Mouse (Mus musculus): ENCODE results near the gene Slc25a13. TPM values are rescaled to one million over a fixed set of nuclear protein-coding genes. Genes with fewer than 3 reads are reported as not detected.

The Slc25a13 gene
- polyA plus RNA-seq, 1 experiment, result 6.1 TPM

DNA sequence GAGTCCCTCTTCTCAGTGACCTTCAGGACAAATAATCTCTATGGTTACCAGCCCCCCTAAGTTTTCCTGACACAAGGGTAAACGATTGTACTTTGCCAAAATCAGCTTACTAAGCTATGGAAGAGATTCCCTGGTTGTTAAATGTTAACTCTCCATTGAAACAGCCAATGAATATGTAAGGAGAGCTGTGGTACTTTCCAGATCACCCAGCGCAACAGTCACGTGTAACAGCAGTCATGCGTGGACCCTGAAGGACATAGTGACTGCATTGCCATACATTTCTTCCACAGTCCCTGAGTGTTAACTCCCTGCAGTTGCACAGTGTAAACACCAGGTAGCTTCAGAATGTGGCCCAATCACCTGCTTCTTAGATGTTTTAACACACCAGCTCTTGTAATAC is 82.0 kb downstream of the Slc25a13 start:
- WGBS, result 86% methylated on average over 4 of the region's 4 CpGs
- no peak for DNase-seq (ENCODE audit: low read depth, low spot score)

GRCm38 (mm10) chr6:6133556-6134050 is 83.4 kb downstream of the Slc25a13 start:
- 90% methylated on average over 8 of the region's 8 CpGs for WGBS
- DNase-seq (ENCODE audit: low read depth, low spot score), result no peak

- no peak for DNase-seq (ENCODE audit: low read depth, low spot score)
- 77% methylated on average over 5 of the region's 5 CpGs for WGBS
These were observed 84.9 kb downstream of the Slc25a13 start for GRCm38 (mm10) chr6:6132047-6132446.

GRCm38 (mm10) chr6:6125620-6126019 is 91.4 kb downstream of the Slc25a13 start:
- DNase-seq (ENCODE audit: low read depth, low spot score), result no peak
- WGBS, result 89% methylated on average over 3 of the region's 3 CpGs

DNA sequence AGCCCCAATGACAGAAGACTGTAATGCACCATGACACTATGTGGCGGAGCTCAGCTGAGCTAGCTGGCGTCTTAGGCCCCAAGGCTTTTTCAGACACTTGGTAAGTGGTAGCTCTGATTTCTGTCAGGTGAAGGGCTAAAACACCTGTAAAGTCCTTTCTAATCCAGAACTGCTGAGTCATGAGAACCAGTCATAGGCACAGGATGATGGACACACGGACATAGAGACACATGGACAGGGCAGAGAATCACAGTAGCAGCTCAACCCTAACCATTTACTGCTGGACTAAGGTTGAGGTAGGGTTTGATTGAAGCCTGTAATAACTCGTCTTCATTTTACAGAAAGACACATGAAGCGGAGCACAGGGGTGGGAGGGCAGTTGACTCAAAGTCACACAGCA is 95.1 kb downstream of the Slc25a13 start:
- WGBS, result 85% methylated on average over 5 of the region's 5 CpGs
- DNase-seq (ENCODE audit: low read depth, low spot score), result no peak

DNA sequence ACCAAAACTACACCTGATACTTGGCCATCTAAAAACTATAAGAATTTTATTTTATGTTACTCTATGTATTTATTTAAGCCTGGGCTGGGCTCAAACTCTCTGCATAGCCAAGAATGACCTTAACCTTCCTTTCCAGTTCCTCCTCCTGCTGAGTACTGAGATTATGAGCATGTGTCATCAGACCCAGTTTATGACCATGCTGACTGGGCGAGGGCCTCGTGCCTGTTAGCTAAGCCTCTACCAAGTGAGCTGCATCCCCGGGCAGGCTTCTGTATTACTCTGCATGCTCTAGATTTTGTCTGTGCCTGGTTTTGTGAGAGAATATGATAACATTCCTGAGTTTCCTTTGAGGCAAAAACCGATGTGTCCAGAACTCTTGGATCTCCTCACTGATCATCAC is 96.1 kb downstream of the Slc25a13 start:
- peak; percentile 53 for DNase-seq (ENCODE audit: low read depth, low spot score)
- WGBS, result 36% methylated on average over 4 of the region's 4 CpGs

DNA sequence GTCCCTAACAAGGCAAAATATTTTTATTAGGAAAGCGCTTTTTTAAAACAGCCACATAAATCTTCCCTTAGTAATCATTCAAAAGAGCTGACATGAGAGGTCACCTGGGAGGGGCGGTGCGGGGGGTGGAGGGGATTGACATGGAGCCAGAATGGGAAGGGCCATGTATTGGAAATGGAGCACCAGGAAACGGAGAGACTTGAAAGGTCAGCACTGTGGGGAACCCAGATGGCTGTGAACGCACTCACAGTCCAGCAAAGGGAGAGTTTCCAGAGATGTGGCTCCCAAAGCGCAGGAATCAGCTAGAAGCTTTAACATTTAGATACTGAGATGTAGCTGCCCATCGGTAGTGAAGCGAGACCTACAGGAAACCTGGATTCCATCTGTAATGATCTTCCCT is 101.2 kb downstream of the Slc25a13 start:
- no peak for DNase-seq (ENCODE audit: low read depth, low spot score)
- WGBS, result 87% methylated on average over 8 of the region's 8 CpGs

GRCm38 (mm10) chr6:6113776-6114175 is 103.2 kb downstream of the Slc25a13 start:
- DNase-seq (ENCODE audit: low read depth, low spot score), result no peak
- 91% methylated on average over 7 of the region's 7 CpGs for WGBS

DNA sequence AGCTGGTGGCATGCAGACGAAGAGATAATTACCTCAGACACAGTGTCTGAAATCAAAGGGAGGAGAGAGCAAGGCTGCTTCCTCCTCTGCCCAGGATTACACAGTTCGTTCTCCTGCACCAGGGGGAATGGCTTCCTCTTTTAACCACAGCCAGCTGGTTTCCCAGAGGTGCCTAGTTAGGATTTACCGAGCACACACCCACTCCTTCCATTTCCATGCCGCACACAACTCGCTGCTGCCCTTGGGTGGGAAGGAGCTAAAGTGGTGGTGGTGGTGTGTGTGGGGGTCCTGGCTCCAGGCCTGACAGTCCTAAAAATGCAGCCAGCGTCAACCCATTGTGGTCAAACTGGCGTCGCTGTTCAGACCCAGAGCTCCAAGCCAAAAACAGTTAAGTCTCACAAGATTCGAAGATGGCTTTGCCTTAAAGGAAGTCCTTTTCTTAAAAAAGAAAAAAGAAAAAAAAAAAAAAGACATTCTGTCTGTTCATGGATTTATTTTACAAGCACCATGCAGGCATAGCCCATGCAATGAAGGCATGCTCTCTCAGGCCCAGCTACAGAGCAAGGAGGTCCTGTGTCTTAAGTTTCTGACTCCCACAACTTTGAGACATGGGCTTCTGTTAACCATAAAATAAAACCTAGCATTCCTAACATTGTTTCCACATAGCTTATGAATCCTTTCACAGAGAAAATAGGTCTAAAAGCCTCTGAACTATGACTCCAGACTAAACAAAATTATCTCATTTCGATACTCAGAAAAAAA is 104.0 kb downstream of the Slc25a13 start:
- no peak for DNase-seq (ENCODE audit: low read depth, low spot score)
- WGBS, result 78% methylated on average over 10 of the region's 10 CpGs

- 74% methylated on average over 5 of the region's 5 CpGs for WGBS
- DNase-seq (ENCODE audit: low read depth, low spot score), result no peak
These were observed 109.5 kb downstream of the Slc25a13 start for GRCm38 (mm10) chr6:6107419-6107966.

DNA sequence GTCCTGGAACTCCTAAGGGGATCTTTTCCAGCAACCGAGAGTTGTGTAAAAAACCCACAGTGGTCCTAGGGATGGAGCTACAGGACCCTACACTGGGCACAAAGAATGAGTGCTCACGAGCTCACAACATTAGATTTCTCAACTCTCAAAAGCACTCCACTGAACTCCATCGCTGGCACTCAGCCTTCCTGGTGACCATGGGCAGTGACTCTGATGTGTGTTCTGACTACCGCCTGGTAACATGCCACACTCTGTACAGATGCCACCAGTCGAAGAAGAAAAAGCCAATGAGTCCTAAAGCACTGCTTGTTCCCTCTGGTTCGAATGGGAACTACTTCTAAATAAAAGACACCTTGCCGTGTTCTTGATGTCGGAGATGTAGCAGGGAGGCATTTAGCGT is 111.4 kb downstream of the Slc25a13 start:
- no peak for DNase-seq (ENCODE audit: low read depth, low spot score)
- 94% methylated on average over 9 of the region's 9 CpGs for whole genome bisulfite sequencing

- DNase-seq (ENCODE audit: low read depth, low spot score), result no peak
- WGBS, result 93% methylated on average over 2 of the region's 2 CpGs
These were observed 113.5 kb downstream of the Slc25a13 start for GRCm38 (mm10) chr6:6103469-6103868.

GRCm38 (mm10) chr6:6101605-6102004 is 115.4 kb downstream of the Slc25a13 start:
- WGBS, result 74% methylated on average over 4 of the region's 4 CpGs
- no peak for DNase-seq (ENCODE audit: low read depth, low spot score)

DNA sequence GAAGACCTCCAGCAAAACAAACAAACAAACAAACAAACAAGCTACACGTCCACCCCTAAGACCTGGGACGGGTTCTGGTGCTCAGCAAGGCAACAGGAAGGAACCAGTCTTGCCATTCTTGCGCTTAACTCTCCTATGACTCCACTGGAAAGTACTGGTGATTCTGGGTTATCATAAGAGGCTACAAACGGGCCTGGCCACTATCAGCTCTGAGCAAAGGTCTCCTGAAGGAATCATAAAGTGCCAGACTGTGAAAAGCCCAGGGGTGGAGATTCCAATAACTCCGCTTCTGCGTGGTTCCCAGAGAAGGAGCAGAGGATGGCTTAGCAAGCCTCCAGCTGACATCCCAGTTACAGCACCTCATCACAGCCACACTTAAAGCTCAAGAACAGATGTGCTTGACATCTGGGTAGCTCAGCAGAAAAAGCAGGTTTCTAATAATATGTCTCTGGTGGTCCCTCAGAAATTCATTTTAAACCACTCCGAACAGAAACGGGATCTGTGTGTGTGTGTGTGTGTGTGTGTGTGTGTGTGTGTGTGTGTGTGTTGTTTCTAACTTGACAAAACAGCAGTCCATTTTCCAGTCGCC is 116.0 kb downstream of the Slc25a13 start:
- peak; percentile 33 for DNase-seq (ENCODE audit: low read depth, low spot score)
- WGBS, result 51% methylated on average over 9 of the region's 9 CpGs

DNA sequence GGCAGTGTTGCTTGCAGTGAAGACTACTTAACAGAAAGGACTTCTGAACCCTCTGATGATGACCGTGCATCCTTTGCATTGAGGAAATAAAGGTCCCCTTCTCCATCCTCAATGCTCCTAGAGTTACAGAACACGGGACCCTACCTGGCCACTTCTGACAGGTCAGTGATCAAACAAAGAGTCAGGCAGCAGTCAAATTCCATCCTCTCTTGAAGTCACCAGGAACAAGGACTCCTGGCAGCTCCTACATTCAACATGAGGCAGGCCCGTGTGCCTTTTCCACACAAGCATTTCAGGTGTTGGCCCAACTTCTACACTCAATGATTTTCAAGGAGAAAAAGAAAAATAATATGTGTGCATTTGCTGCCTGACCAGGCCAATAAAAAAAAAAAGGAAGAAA is 123.0 kb downstream of the Slc25a13 start:
- WGBS, result 63% methylated on average over 3 of the region's 3 CpGs
- no peak for DNase-seq (ENCODE audit: low read depth, low spot score)

DNA sequence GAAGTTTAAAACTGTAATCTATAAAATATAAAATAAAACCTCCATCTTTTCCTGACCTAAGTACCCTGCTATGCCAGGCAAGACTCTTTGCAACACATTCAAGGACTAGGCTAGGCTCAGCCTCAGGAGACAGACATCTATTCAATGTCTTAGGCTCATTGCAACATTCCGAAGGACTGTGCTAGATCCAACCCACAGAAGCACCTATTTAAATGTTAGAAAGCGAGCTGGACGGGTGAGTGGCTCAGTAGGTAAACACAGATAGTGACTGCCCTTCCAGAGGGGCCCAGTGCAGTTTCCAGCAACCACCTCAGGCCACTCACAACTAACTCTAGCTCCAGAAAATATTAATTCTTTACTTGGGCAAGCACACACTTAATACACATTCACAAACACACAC is 123.5 kb downstream of the Slc25a13 start:
- no peak for DNase-seq (ENCODE audit: low read depth, low spot score)
- WGBS, result 86% methylated on average over 3 of the region's 3 CpGs

GRCm38 (mm10) chr6:6092497-6092896 is 124.5 kb downstream of the Slc25a13 start:
- WGBS, result 78% methylated on average over 10 of the region's 10 CpGs
- DNase-seq (ENCODE audit: low read depth, low spot score), result no peak

DNA sequence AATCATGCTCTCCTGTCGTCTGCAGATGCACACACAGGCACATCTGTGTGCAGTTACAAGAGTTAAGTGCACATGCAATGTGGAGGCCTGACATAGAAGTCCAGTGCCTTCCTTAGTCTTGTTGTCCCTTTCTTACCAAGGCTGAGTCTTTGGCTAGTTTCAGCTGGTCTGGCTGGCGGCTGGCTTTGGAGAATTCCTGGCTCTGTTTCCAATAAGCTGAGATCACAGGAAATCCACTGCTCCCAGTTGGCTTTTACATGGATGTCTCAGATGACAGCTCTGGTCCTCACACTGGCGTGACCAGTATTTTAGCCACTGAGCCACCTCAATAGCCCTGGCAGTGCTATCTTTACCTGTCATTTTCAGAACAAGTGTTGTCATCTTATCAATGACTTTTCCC is 126.0 kb downstream of the Slc25a13 start:
- 82% methylated on average over 3 of the region's 3 CpGs for WGBS
- no peak for DNase-seq (ENCODE audit: low read depth, low spot score)

DNA sequence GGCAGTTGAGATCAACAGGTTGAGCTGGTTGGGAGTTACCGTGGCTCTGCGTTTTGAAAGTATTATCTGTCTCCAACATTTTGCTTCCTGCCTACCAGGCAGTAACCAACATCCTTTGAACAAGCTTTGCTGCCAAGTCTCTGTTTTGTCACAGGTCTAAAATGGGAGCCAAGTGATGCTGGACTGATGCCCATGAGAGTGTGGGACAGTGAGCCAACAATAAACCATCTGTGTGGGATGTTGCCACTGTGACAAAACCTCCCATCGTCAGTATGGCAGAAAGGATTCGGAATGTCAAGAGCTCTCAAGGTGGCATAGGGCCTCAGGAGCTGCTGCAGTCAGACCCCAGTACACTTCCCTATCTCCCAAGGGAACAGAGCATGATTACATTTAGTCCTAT is 128.8 kb downstream of the Slc25a13 start:
- 76% methylated on average over 4 of the region's 4 CpGs for WGBS
- DNase-seq (ENCODE audit: low read depth, low spot score), result no peak

GRCm38 (mm10) chr6:6080484-6080883 is 136.5 kb downstream of the Slc25a13 start:
- DNase-seq (ENCODE audit: low read depth, low spot score), result no peak

GRCm38 (mm10) chr6:6077234-6077633 is 139.7 kb downstream of the Slc25a13 start:
- WGBS, result 82% methylated on average over 4 of the region's 4 CpGs
- DNase-seq (ENCODE audit: low read depth, low spot score), result no peak

More at GRCm38 (mm10) chr6:6080484-6080883, 136.5 kb downstream of the Slc25a13 start:
- WGBS, result 89% methylated on average over 1 of the region's 1 CpGs
